In the genomic region with DNA sequence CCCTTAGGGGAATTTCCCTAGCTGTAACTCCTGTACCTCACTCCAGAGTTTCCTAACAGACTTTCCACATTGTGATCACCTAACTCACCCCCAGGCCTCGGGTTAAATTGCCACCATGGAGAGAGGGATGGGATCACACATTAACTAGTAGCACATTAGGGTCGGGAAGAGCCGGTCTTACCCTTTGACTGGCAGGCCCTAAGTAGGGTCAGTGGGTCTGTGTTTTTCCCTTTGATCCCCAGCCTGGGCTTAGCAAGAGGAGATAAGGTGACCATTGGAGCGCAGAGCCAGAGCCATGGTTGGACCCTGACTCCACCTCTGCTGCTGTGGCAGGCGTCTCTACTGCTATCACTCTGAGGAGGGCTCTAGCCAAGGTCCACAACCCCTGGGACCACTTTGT, we compare ENCODE assay signal across 19 mouse cellular contexts. TPM values are rescaled to one million over a fixed set of nuclear protein-coding genes. Genes with fewer than 3 reads are reported as not detected.
DNase-seq lines count a peak whose midpoint lies in the region; ATAC-seq lines count a peak whose summit lies in the region.
"Had no signal": no experiment of that assay in that cellular context is flagged by ENCODE, and none has a peak within 500 bp of the region (broad histone marks: within the 10 kb centered on the region; RNA-seq: fewer than 3 reads in every experiment).

No protein-coding gene starts in this region.

- WGBS in kidney, embryonic 14.5 days = 11% methylated on average over 5 of the region's 5 CpGs
- 37% methylated on average over 5 of the region's 5 CpGs for WGBS in liver, embryonic 13.5 days (ENCODE audit: insufficient replicate concordance)
- 4% methylated on average over 5 of the region's 5 CpGs for WGBS in forebrain, embryonic 10.5 days

- H3K4me3 ChIP-seq in kidney, embryonic 14.5 days (ENCODE audit: low read length) = no peak overlapping the region
- H3K4me3 ChIP-seq in liver, embryonic 13.5 days (replicated peaks) = no peak overlapping the region
- H3K4me3 ChIP-seq in forebrain, embryonic 10.5 days = no peak overlapping the region
- H3K4me3 ChIP-seq: forebrain, embryonic 13.5 days; intestine, embryonic 15.5 days; stomach, embryonic 15.5 days had no signal

- peaks cover 54% of the 10 kb centered on the region for H3K4me1 ChIP-seq in kidney, embryonic 14.5 days (ENCODE audit: control insufficient read depth, insufficient read depth, low read length)
- peaks cover 31% of the 10 kb centered on the region for H3K4me1 ChIP-seq in liver, embryonic 13.5 days (replicated peaks)
- peaks cover 74% of the 10 kb centered on the region for H3K4me1 ChIP-seq in forebrain, embryonic 10.5 days

- peak; percentile 76 for DNase-seq in kidney, adult 18-20 months
- DNase-seq in kidney, postnatal 4 days = peak; percentile 34 to 60
- no peak for DNase-seq in liver, embryonic 13.5 days
- no peak for DNase-seq in urinary bladder, postnatal 10 days (ENCODE audit: low spot score)
- no peak for DNase-seq in forebrain, embryonic 10.5 days (ENCODE audit: extremely low spot score, low spot score)
- DNase-seq in retina, postnatal 1 day = no peak
- DNase-seq: cerebellum, adult 9-11 months; gastrocnemius, postnatal 36 days; layer of hippocampus, adult 9-11 months; lung, adult 2 months; midbrain, embryonic 14.5 days; thymus, adult 2 months had no signal

- H3K27ac ChIP-seq in kidney, embryonic 14.5 days (ENCODE audit: low read depth, low read length) = peak overlapping the region; percentile 14; the same call in 1 of the 2 replicates
- H3K27ac ChIP-seq in liver, embryonic 13.5 days = 0 out of 2 replicates have a peak overlapping the region, but pooled peaks have one; percentile 53
- H3K27ac ChIP-seq in forebrain, embryonic 10.5 days = no peak overlapping the region
- H3K27ac ChIP-seq: forebrain, embryonic 13.5 days; hindbrain, embryonic 14.5 days; intestine, embryonic 15.5 days; stomach, embryonic 15.5 days had no signal

- H3K27me3 ChIP-seq in kidney, embryonic 14.5 days (ENCODE audit: control insufficient read depth, insufficient read depth, low read length) = peaks cover 7% of the 10 kb centered on the region; the same call in 1 of the 2 replicates
- peaks cover 76% of the 10 kb centered on the region for H3K27me3 ChIP-seq in liver, embryonic 13.5 days
- H3K27me3 ChIP-seq in forebrain, embryonic 10.5 days (ENCODE audit: poor library complexity, severe bottlenecking) = peaks cover 86% of the 10 kb centered on the region

- H3K4me2 ChIP-seq in kidney, embryonic 14.5 days (replicated peaks; ENCODE audit: low read depth, low read length) = 0 out of 2 replicates have a peak overlapping the region, but pooled peaks have one; percentile 6
- no peak overlapping the region for H3K4me2 ChIP-seq in liver, embryonic 13.5 days
- H3K4me2 ChIP-seq: forebrain, embryonic 13.5 days; hindbrain, embryonic 14.5 days; intestine, embryonic 15.5 days; stomach, embryonic 15.5 days had no signal

- H3K9me3 ChIP-seq in kidney, embryonic 14.5 days (ENCODE audit: control insufficient read depth, low read length) = no peaks in the 10 kb centered on the region
- H3K9me3 ChIP-seq in liver, embryonic 13.5 days (replicated peaks) = no peaks in the 10 kb centered on the region
- H3K9me3 ChIP-seq in forebrain, embryonic 10.5 days = no peaks in the 10 kb centered on the region
- H3K9me3 ChIP-seq: forebrain, embryonic 13.5 days; G1E; intestine, embryonic 15.5 days; stomach, embryonic 15.5 days had no signal

- H3K36me3 ChIP-seq in kidney, embryonic 14.5 days (ENCODE audit: control insufficient read depth, insufficient read depth, low read length) = no peaks in the 10 kb centered on the region
- no peaks in the 10 kb centered on the region for H3K36me3 ChIP-seq in liver, embryonic 13.5 days
- H3K36me3 ChIP-seq in forebrain, embryonic 10.5 days (replicated peaks) = no peaks in the 10 kb centered on the region
- H3K36me3 ChIP-seq: G1E; intestine, embryonic 15.5 days; stomach, embryonic 15.5 days had no signal

- ATAC-seq in kidney, embryonic 14.5 days (ENCODE audit: low FRiP score, low TSS enrichment) = peak; percentile 11; the same call in 1 of the 2 replicates
- ATAC-seq in liver, embryonic 13.5 days (ENCODE audit: low read depth) = peak; percentile 70
- ATAC-seq: forebrain, embryonic 13.5 days; intestine, embryonic 15.5 days had no signal

- H3K9ac ChIP-seq in kidney, embryonic 14.5 days (ENCODE audit: low read depth, low read length) = no peak overlapping the region
- H3K9ac ChIP-seq in liver, embryonic 13.5 days = no peak overlapping the region
- H3K9ac ChIP-seq: forebrain, embryonic 13.5 days; hindbrain, embryonic 14.5 days; intestine, embryonic 15.5 days; stomach, embryonic 15.5 days had no signal

RNA-seq across cellular contexts. Expression of gene Pth1r, which starts 1.2 kb away (rescaled TPM):
- polyA plus RNA-seq in kidney, embryonic 14.5 days (2014; fragmentation: Nextera tagmentation; extraction: Ambion mirVana) = 27.3 and 40.9 TPM in 2 replicates
- 4.7 and 5.8 TPM in 2 replicates for polyA plus RNA-seq in liver, embryonic 13.5 days (2015; fragmentation: Nextera tagmentation; extraction: Ambion mirVana)
- polyA plus RNA-seq in forebrain, embryonic 10.5 days (2016; fragmentation: Nextera tagmentation; extraction: Ambion mirVana) = 19.2 and 23.0 TPM in 2 replicates

RNA-seq across cellular contexts. Expression of gene Myl3, which starts 4.1 kb away (rescaled TPM):
- 0.96 and 1.4 TPM in 2 replicates for polyA plus RNA-seq in kidney, embryonic 14.5 days (2014; fragmentation: Nextera tagmentation; extraction: Ambion mirVana)
- 0.56 and 5.4 TPM in 2 replicates for polyA plus RNA-seq in liver, embryonic 13.5 days (2015; fragmentation: Nextera tagmentation; extraction: Ambion mirVana)
- 0.27 and 0.54 TPM in 2 replicates for polyA plus RNA-seq in forebrain, embryonic 10.5 days (2016; fragmentation: Nextera tagmentation; extraction: Ambion mirVana)
- polyA plus RNA-seq: G1E had no signal

RNA-seq across cellular contexts. Expression of gene Prss42, which starts 52.2 kb away (rescaled TPM):
- polyA plus RNA-seq in kidney, embryonic 14.5 days (2014; fragmentation: Nextera tagmentation; extraction: Ambion mirVana) = not detected in 2 replicates
- not detected in 2 replicates for polyA plus RNA-seq in liver, embryonic 13.5 days (2015; fragmentation: Nextera tagmentation; extraction: Ambion mirVana)
- polyA plus RNA-seq in forebrain, embryonic 10.5 days (2016; fragmentation: Nextera tagmentation; extraction: Ambion mirVana) = not detected in 2 replicates
- polyA plus RNA-seq: forebrain, embryonic 13.5 days; hindbrain, embryonic 14.5 days; intestine, embryonic 15.5 days; lung, adult 2 months; midbrain, embryonic 14.5 days; spleen, adult 2 months; stomach, embryonic 15.5 days; thymus, adult 2 months had no signal

Comparison
In these comparisons a context has a peak if more than half of its experiments do, and no peak if none do; other contexts are left out.
1. DNase-seq: peak in kidney, adult 18-20 months (single experiment) and kidney, postnatal 4 days (2 of 2); none in liver, embryonic 13.5 days (single experiment), urinary bladder, postnatal 10 days (single experiment), forebrain, embryonic 10.5 days (single experiment) and retina, postnatal 1 day (single experiment).